In genomic region chr14:118716372-118717312, GRCm38 (mm10) we compare ENCODE assay signal across 18 mouse cellular contexts. TPM values are rescaled to one million over a fixed set of nuclear protein-coding genes. Genes with fewer than 3 reads are reported as not detected.
A peak's percentile ranks its signal among the peaks of the same experiment; 100 is the strongest.
DNase-seq lines count a peak whose midpoint lies in the region; ATAC-seq and TF ChIP-seq lines count a peak whose summit lies in the region.
"Had no signal": no experiment of that assay in that cellular context is flagged by ENCODE, and none has a peak within 500 bp of the region (broad histone marks: within the 10 kb centered on the region; RNA-seq: fewer than 3 reads in every experiment).

No protein-coding gene starts in this region.

- H3K4me3 ChIP-seq in heart, adult 2 months: no peak overlapping the region
- no peak overlapping the region for H3K4me3 ChIP-seq in midbrain, embryonic 11.5 days (ENCODE audit: low read depth, low read length)
- H3K4me3 ChIP-seq in kidney, embryonic 15.5 days (replicated peaks): no peak overlapping the region
- H3K4me3 ChIP-seq: hindbrain, embryonic 15.5 days; limb, embryonic 10.5 days; lung, embryonic 15.5 days had no signal

- no peak overlapping the region for H3K4me2 ChIP-seq in midbrain, embryonic 11.5 days
- no peak overlapping the region for H3K4me2 ChIP-seq in kidney, embryonic 15.5 days
- H3K4me2 ChIP-seq: hindbrain, embryonic 15.5 days; lung, embryonic 15.5 days had no signal

- no peaks in the 10 kb centered on the region for H3K27me3 ChIP-seq in heart, adult 2 months (ENCODE audit: control insufficient read depth, insufficient read depth, low read length)
- peaks cover 3% of the 10 kb centered on the region; the same call in 1 of the 2 replicates for H3K27me3 ChIP-seq in midbrain, embryonic 11.5 days (ENCODE audit: control insufficient read depth, insufficient read depth, low read length)
- no peaks in the 10 kb centered on the region for H3K27me3 ChIP-seq in kidney, embryonic 15.5 days

- intact Hi-C loops in heart, adult 2 months (cut with DNase I): loop anchor here (5.0 kb wide), 1 partner anchor 49 kb away; no protein-coding TSS in a partner anchor
- intact Hi-C loops in heart, postnatal 25 days (cut with DNase I): no loop called here
- intact Hi-C loops in heart, postnatal 14 days (cut with DNase I): loop anchor here (10.0 kb wide), 1 partner anchor 218 kb away; the partner anchor contains the start of gene Dnajc3

- peaks cover 11% of the 10 kb centered on the region for H3K4me1 ChIP-seq in heart, adult 2 months (ENCODE audit: control insufficient read depth, insufficient read depth, low read length)
- peaks cover 13% of the 10 kb centered on the region for H3K4me1 ChIP-seq in midbrain, embryonic 11.5 days (ENCODE audit: control insufficient read depth, insufficient read depth, low read length)
- peaks cover 35% of the 10 kb centered on the region for H3K4me1 ChIP-seq in kidney, embryonic 15.5 days

- 78% methylated on average over 16 of the region's 16 CpGs for WGBS in heart, adult 2 months
- 92% methylated on average over 16 of the region's 16 CpGs for WGBS in midbrain, embryonic 11.5 days
- WGBS in kidney, embryonic 15.5 days: 88% methylated on average over 16 of the region's 16 CpGs

- peak; percentile 87 for TF ChIP-seq EP300 in heart, adult 2 months (IDR thresholded peaks at IDR 0.05; ENCODE audit: insufficient read depth, low read depth, low read length)

- H3K9me3 ChIP-seq in midbrain, embryonic 11.5 days (ENCODE audit: control insufficient read depth, low read length): no peaks in the 10 kb centered on the region
- no peaks in the 10 kb centered on the region for H3K9me3 ChIP-seq in kidney, embryonic 15.5 days (replicated peaks)
- H3K9me3 ChIP-seq: hindbrain, embryonic 15.5 days; limb, embryonic 10.5 days; lung, embryonic 15.5 days had no signal

- ATAC-seq in midbrain, embryonic 11.5 days (ENCODE audit: low FRiP score): no peak
- ATAC-seq in kidney, embryonic 15.5 days (replicated peaks; ENCODE audit: low FRiP score): no peak
- ATAC-seq: CD4-positive, CD25-positive, alpha-beta regulatory T cell, adult 4 months; forebrain, postnatal 0 days; midbrain, embryonic 16.5 days had no signal

- no peak for TF ChIP-seq CTCF in heart, adult 2 months (IDR thresholded peaks at IDR 0.05)

- peak; percentile 55 to 79 for DNase-seq in heart, adult 2 months
- no peak for DNase-seq in heart, postnatal 25 days (ENCODE audit: low spot score)
- peak; percentile 28 for DNase-seq in 3134 (ENCODE audit: extremely low read depth, insufficient read length, low spot score)
- peak; percentile 80 for DNase-seq in adrenal gland, postnatal 14 days
- DNase-seq in heart, postnatal 14 days: peak; percentile 55 to 64
- DNase-seq in midbrain, embryonic 11.5 days (ENCODE audit: low spot score, missing footprints): no peak
- no peak for DNase-seq in embryo, embryonic 10 days (ENCODE audit: low spot score)
- DNase-seq: cerebellum, adult 18-20 months; forebrain, postnatal 0 days; kidney, adult 2 months; retina, postnatal 1 day; thymus, adult 18-20 months had no signal

- no peak for TF ChIP-seq POLR2A in heart, adult 2 months (IDR thresholded peaks at IDR 0.05; ENCODE audit: insufficient read depth, low read depth, low read length)

- no peaks in the 10 kb centered on the region for H3K79me2 ChIP-seq in heart, adult 2 months (replicated peaks; ENCODE audit: control insufficient read depth, insufficient read depth, low read length)

- H3K27ac ChIP-seq in heart, adult 2 months: peak overlapping the region; percentile 60
- no peak overlapping the region for H3K27ac ChIP-seq in midbrain, embryonic 11.5 days (ENCODE audit: low read depth, low read length)
- no peak overlapping the region for H3K27ac ChIP-seq in kidney, embryonic 15.5 days
- H3K27ac ChIP-seq: hindbrain, embryonic 15.5 days; limb, embryonic 10.5 days; lung, embryonic 15.5 days had no signal

- H3K9ac ChIP-seq in heart, adult 2 months (ENCODE audit: low read depth, low read length): no peak overlapping the region
- H3K9ac ChIP-seq in midbrain, embryonic 11.5 days (ENCODE audit: low read length): no peak overlapping the region
- H3K9ac ChIP-seq in kidney, embryonic 15.5 days: no peak overlapping the region
- H3K9ac ChIP-seq: forebrain, postnatal 0 days; hindbrain, embryonic 15.5 days; lung, embryonic 15.5 days had no signal

- peaks cover 4% of the 10 kb centered on the region; the same call in 1 of the 2 replicates for H3K36me3 ChIP-seq in heart, adult 2 months (ENCODE audit: control insufficient read depth, insufficient read depth, low read length)
- H3K36me3 ChIP-seq in midbrain, embryonic 11.5 days (ENCODE audit: control insufficient read depth, insufficient read depth, low read length): no peaks in the 10 kb centered on the region
- no peaks in the 10 kb centered on the region for H3K36me3 ChIP-seq in kidney, embryonic 15.5 days
- H3K36me3 ChIP-seq: hindbrain, embryonic 15.5 days; limb, embryonic 10.5 days; lung, embryonic 15.5 days had no signal

RNA-seq across cellular contexts. Expression of gene Abcc4, which starts 10.6 kb away (rescaled TPM):
- 1 to 10 TPM; 9.1 to 9.8 TPM for total RNA-seq in heart, adult 2 months (2021)
- polyA plus RNA-seq in heart, adult 2 months (2012; rRNA removed): 5.7 and 7.4 TPM in 2 replicates
- total RNA-seq in heart, postnatal 25 days (2021): 1 to 10 TPM; 7.6 to 7.9 TPM
- total RNA-seq in adrenal gland, postnatal 14 days (2021): 9.4 and 10.4 TPM in 2 replicates
- total RNA-seq in heart, postnatal 14 days (2021): 1 to 10 TPM; 9.6 to 9.9 TPM
- 4.2 and 4.4 TPM in 2 replicates for polyA plus RNA-seq in midbrain, embryonic 11.5 days (2014; fragmentation: Nextera tagmentation; extraction: Ambion mirVana)
- polyA plus RNA-seq in kidney, embryonic 15.5 days (2015; fragmentation: Nextera tagmentation; extraction: Ambion mirVana): 7.3 and 7.9 TPM in 2 replicates

Comparison
In these comparisons a context has a peak if more than half of its experiments do, and no peak if none do; other contexts are left out.
1. DNase-seq: peak in heart, adult 2 months (2 of 2), 3134 (single experiment), adrenal gland, postnatal 14 days (single experiment) and heart, postnatal 14 days (2 of 2); none in heart, postnatal 25 days (single experiment), midbrain, embryonic 11.5 days (single experiment) and embryo, embryonic 10 days (single experiment).